Mouse (Mus musculus) left cerebral cortex, postnatal 25 days (tissue): ENCODE measurements around the gene Stpg4. TPM values are rescaled to one million over a fixed set of nuclear protein-coding genes. Genes with fewer than 3 reads are reported as not detected.
A peak's percentile ranks its signal among the peaks of the same experiment; 100 is the strongest.

ENCODE experiments used
- DNase-seq, 2 experiments: peaks; one replicate each; pipeline ENCODE4 v3.0.0; 2022; ENCODE audit warnings: low spot score in 2 of 2, mixed read lengths in 1 of 2
- intact Hi-C: fragments of 180-260 bp; cut with DNase I; formaldehyde crosslinking; loops from one replicate; pipeline ENCODE4 v1.15.1; 2025
- total RNA-seq, 2 experiments: library from RNA; stranded (reverse); gene quantifications; 2 replicates each; pipeline ENCODE4 v1.2.3; 2021

Stpg4 gene
- total RNA-seq, 2 experiments from 2014 or later: 0.62 TPM; not detected in 1

- intact Hi-C loops: loop anchor here (5.0 kb wide), 1 partner anchor 131 kb away; no protein-coding TSS in a partner anchor
- DNase-seq: no peak
Measured at GRCm38 (mm10) chr17:87448339-87448738, 20.8 kb upstream of the Stpg4 start.

- intact Hi-C loops: loop anchor here (2.0 to 5.0 kb wide), 6 partner anchors 27 to 130 kb away; no protein-coding TSS in a partner anchor
- DNase-seq: no peak
Measured at GRCm38 (mm10) chr17:87447612-87448200, 20.2 kb upstream of the Stpg4 start.

- peak; percentile 98 to 99 for DNase-seq
- intact Hi-C loops: loop anchor here (1.0 to 5.0 kb wide), 8 partner anchors 28 to 130 kb away; no protein-coding TSS in a partner anchor
Measured at GRCm38 (mm10) chr17:87446767-87447611, 19.4 kb upstream of the Stpg4 start, which contains the start of gene Calm2. Calm2 (minus strand) TSS chr17:87446935.

GRCm38 (mm10) chr17:87445917-87446766 is 18.6 kb upstream of the Stpg4 start:
- DNase-seq: peak; percentile 60 to 67
- intact Hi-C loops: loop anchor here (1.0 to 5.0 kb wide), 8 partner anchors 29 to 129 kb away; no protein-coding TSS in a partner anchor

- DNase-seq: no peak
- intact Hi-C loops: loop anchor here (5.0 kb wide), 1 partner anchor 128 kb away; no protein-coding TSS in a partner anchor
Measured at GRCm38 (mm10) chr17:87445337-87445916, 17.9 kb upstream of the Stpg4 start.

GRCm38 (mm10) chr17:87444763-87445162 is 17.2 kb upstream of the Stpg4 start:
- intact Hi-C loops: loop anchor here (5.0 kb wide), 1 partner anchor 127 kb away; no protein-coding TSS in a partner anchor
- no peak for DNase-seq

- intact Hi-C loops: no loop called here
- no peak for DNase-seq
Measured at GRCm38 (mm10) chr17:87441537-87441936, 14.0 kb upstream of the Stpg4 start.

GRCm38 (mm10) chr17:87439441-87439840 is 11.9 kb upstream of the Stpg4 start:
- intact Hi-C loops: no loop called here

GRCm38 (mm10) chr17:87433929-87434328 is 6.4 kb upstream of the Stpg4 start:
- no peak for DNase-seq
- intact Hi-C loops: no loop called here

More at GRCm38 (mm10) chr17:87439441-87439840, 11.9 kb upstream of the Stpg4 start:
- no peak for DNase-seq

- no peak for DNase-seq
- intact Hi-C loops: no loop called here
Measured at GRCm38 (mm10) chr17:87432743-87433142, 5.2 kb upstream of the Stpg4 start.

GRCm38 (mm10) chr17:87432314-87432713 is 4.8 kb upstream of the Stpg4 start:
- intact Hi-C loops: no loop called here
- no peak for DNase-seq

GRCm38 (mm10) chr17:87429431-87429830 is 1.9 kb upstream of the Stpg4 start:
- intact Hi-C loops: loop anchor here (5.0 kb wide), 1 partner anchor 52 kb away; no protein-coding TSS in a partner anchor
- no peak for DNase-seq

- no peak for DNase-seq
- intact Hi-C loops: no loop called here
Measured at GRCm38 (mm10) chr17:87418082-87418481, 9.5 kb downstream of the Stpg4 start.

- DNase-seq: no peak
- intact Hi-C loops: no loop called here
Measured at GRCm38 (mm10) chr17:87406646-87407045, 20.9 kb downstream of the Stpg4 start.

GRCm38 (mm10) chr17:87405576-87405975 is 22.0 kb downstream of the Stpg4 start:
- peak in 1 of 2 experiments; percentile 36 for DNase-seq
- intact Hi-C loops: no loop called here

GRCm38 (mm10) chr17:87403462-87403861 is 24.1 kb downstream of the Stpg4 start:
- intact Hi-C loops: no loop called here
- no peak for DNase-seq

- intact Hi-C loops: no loop called here
- no peak for DNase-seq
Measured at GRCm38 (mm10) chr17:87402444-87402843, 25.1 kb downstream of the Stpg4 start.

- intact Hi-C loops: no loop called here
- no peak for DNase-seq
Measured at GRCm38 (mm10) chr17:87397088-87397487, 30.5 kb downstream of the Stpg4 start.

- intact Hi-C loops: no loop called here
- peak in 1 of 2 experiments; percentile 58 for DNase-seq
Measured at GRCm38 (mm10) chr17:87391242-87391641, 36.3 kb downstream of the Stpg4 start.
